Mouse (Mus musculus): ENCODE data around the gene Ttc36. TPM values are rescaled to one million over a fixed set of nuclear protein-coding genes. Genes with fewer than 3 reads are reported as not detected.
A peak's percentile ranks its signal among the peaks of the same experiment; 100 is the strongest.
"Not testable (repeated sequence)": the region's sequence is repeated elsewhere in the genome, so short reads cannot be mapped to it uniquely, and the experiment has no call there.

Ttc36 gene
- polyA plus RNA-seq, 1 experiment from 2014 or later: 0.28 TPM

GRCm38 (mm10) chr9:44799102-44799957 lies 3.5 kb downstream of the Ttc36 start, which contains the start of gene Tmem25:
Tmem25 (minus strand) TSS chr9:44799307.
- Histone ChIP-seq H3K4me3 (ENCODE audit: low read depth, low read length) (peak within 1 kb of the TSS; percentile 55), H3K4me2 (ENCODE audit: low read length) (peak within 1 kb of the TSS; percentile 97), H3K4me1 (ENCODE audit: control insufficient read depth, insufficient read depth, low read length) (peaks cover 8% of the 10 kb centered on the region), H3K27ac (ENCODE audit: low read depth, low read length) (peak within 1 kb of the TSS; percentile 65), H3K9ac (ENCODE audit: low read length) (peak within 1 kb of the TSS; percentile 69), H3K27me3 (replicated peaks; ENCODE audit: control insufficient read depth, insufficient read depth, low read length) (0 out of 2 replicates have a peak, but pooled peaks cover 3% of the 10 kb centered on the region), H3K36me3 (ENCODE audit: control insufficient read depth, insufficient read depth, low read length) (no peaks in the 10 kb centered on the region), H3K9me3 (replicated peaks; ENCODE audit: control insufficient read depth, low read length) (no peaks in the 10 kb centered on the region)
- DNase-seq (ENCODE audit: low spot score): peak; percentile 85
- ATAC-seq: peak; percentile 97
- under 1% methylated on average over 74 of the region's 75 CpGs for WGBS

DNA sequence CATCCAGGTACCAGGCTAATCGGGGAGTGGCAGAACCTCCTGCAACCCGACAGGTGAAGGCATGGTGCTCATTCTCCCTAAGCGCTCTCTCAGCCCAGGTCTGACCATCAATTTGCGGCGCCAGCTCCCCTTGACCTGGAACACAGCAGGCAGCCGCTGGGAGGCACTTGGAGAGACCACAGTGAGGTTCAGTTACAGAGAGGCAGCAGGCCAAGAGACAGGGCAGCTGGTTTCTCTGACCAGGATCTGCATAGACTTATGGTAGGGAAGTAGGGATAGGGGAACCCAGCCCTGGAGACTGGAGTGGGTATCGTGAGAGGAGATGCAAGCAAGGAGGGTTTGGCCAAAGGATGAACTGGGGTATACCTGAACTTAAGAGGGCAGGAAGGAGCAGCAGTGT lies 4.6 kb downstream of the Ttc36 start:
- Histone ChIP-seq H3K27me3 (replicated peaks; ENCODE audit: control insufficient read depth, insufficient read depth, low read length) (0 out of 2 replicates have a peak, but pooled peaks cover 3% of the 10 kb centered on the region), H3K36me3 (ENCODE audit: control insufficient read depth, insufficient read depth, low read length) (no peaks in the 10 kb centered on the region), H3K4me3 (ENCODE audit: low read depth, low read length) (peak overlapping the region; percentile 55), H3K4me2 (ENCODE audit: low read length) (peak overlapping the region; percentile 97), H3K9ac (ENCODE audit: low read length) (peak overlapping the region; percentile 69; the same call in 1 of the 2 replicates), H3K27ac (ENCODE audit: low read depth, low read length) (no peak overlapping the region), H3K4me1 (ENCODE audit: control insufficient read depth, insufficient read depth, low read length) (peaks cover 8% of the 10 kb centered on the region), H3K9me3 (replicated peaks; ENCODE audit: control insufficient read depth, low read length) (no peaks in the 10 kb centered on the region)
- no peak for DNase-seq (ENCODE audit: low spot score)
- ATAC-seq: no peak
- 38% methylated on average over 7 of the region's 7 CpGs for WGBS

- Histone ChIP-seq H3K27me3 (replicated peaks; ENCODE audit: control insufficient read depth, insufficient read depth, low read length) (0 out of 2 replicates have a peak, but pooled peaks cover under 1% of the 10 kb centered on the region), H3K4me2 (ENCODE audit: low read length) (no peak overlapping the region), H3K4me1 (ENCODE audit: control insufficient read depth, insufficient read depth, low read length) (no peaks in the 10 kb centered on the region), H3K27ac (ENCODE audit: low read depth, low read length) (no peak overlapping the region), H3K4me3 (ENCODE audit: low read depth, low read length) (no peak overlapping the region), H3K36me3 (ENCODE audit: control insufficient read depth, insufficient read depth, low read length) (peaks cover 50% of the 10 kb centered on the region), H3K9ac (ENCODE audit: low read length) (no peak overlapping the region), H3K9me3 (replicated peaks; ENCODE audit: control insufficient read depth, low read length) (no peaks in the 10 kb centered on the region)
- 83% methylated on average over 9 of the region's 9 CpGs for WGBS
- ATAC-seq (no peak), DNase-seq (ENCODE audit: low spot score) (no peak)
Measured at GRCm38 (mm10) chr9:44792842-44793241, 10.0 kb downstream of the Ttc36 start.

DNA sequence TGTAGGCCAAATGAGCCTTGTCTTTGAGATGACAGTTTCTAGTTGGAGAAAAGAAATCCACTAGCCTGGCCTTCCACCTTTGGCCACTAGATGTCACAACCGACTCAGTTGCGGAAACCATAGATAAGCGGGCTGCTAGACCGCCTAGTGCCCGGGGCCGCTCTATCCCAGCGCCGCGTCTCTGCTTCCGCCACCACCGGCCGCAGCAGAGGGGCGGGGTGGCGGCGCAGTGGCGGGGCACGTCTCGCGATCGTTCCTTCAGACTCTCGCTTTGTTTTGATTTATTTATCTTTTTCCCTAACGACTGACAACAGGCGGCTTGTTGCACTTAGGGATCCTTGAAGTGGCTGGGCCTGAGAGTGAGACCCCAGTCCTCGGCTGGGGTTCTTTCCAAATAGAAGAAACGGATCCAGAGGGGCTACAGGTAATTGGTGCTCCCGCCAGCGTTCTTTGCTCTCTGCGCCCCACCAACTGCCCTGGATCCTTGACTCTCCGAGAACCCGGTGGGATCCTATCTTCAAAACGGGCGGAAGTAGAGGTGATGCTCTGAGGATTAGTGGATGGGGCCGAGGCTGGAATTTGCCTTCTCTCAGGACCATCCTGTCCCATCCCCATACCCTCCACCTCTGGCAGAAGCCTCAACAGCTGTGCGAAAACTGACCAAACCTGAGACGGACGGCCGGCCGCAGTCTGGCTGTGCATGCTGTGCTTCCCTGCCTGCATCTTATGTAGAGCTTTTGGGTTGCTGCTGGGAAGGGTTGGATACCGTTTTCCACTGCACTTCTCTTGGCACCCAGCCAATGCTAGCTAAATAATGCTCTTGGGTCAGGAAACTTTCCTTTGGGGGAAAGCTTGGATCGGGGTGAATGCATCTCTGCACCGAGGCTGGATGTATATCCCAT lies 29.9 kb downstream of the Ttc36 start:
- Histone ChIP-seq H3K36me3 (ENCODE audit: control insufficient read depth, insufficient read depth, low read length) (peaks cover 14% of the 10 kb centered on the region), H3K4me3 (ENCODE audit: low read depth, low read length) (peak overlapping the region; percentile 88), H3K27ac (ENCODE audit: low read depth, low read length) (peak overlapping the region; percentile 79), H3K9ac (ENCODE audit: low read length) (peak overlapping the region; percentile 88), H3K4me1 (ENCODE audit: control insufficient read depth, insufficient read depth, low read length) (no peaks in the 10 kb centered on the region), H3K27me3 (replicated peaks; ENCODE audit: control insufficient read depth, insufficient read depth, low read length) (no peaks in the 10 kb centered on the region), H3K9me3 (replicated peaks; ENCODE audit: control insufficient read depth, low read length) (no peaks in the 10 kb centered on the region), H3K4me2 (ENCODE audit: low read length) (peak overlapping the region; percentile 85)
- peak; percentile 99 for ATAC-seq
- WGBS: under 1% methylated on average over 41 of the region's 41 CpGs
- peak; percentile 97 for DNase-seq (ENCODE audit: low spot score)

DNA sequence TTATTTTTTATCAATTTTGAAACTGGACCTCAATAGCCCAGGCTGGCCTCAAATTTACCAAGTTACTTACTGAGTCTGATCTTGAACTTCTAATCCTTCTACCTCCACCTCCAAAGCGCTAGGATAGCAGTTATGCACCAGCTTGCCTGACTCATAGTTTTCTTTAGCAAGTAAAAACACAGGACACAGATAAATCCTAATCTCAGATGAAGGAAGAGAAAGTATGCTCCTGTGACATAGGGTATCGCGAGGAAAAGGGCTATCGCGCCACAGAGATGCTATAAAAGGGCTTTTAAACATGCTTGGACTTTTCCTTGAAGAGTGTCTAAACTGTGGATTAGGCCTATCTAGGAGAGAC lies 30.5 kb downstream of the Ttc36 start:
- H3K27ac ChIP-seq (ENCODE audit: low read depth, low read length): no peak overlapping the region
- H3K4me2 ChIP-seq (ENCODE audit: low read length): no peak overlapping the region
- ATAC-seq (no peak), DNase-seq (ENCODE audit: low spot score) (no peak)
- no peaks in the 10 kb centered on the region for H3K9me3 ChIP-seq (replicated peaks; ENCODE audit: control insufficient read depth, low read length)
- peaks cover 12% of the 10 kb centered on the region for H3K36me3 ChIP-seq (ENCODE audit: control insufficient read depth, insufficient read depth, low read length)
- WGBS: 27% methylated on average over 5 of the region's 5 CpGs
- no peak overlapping the region for H3K4me3 ChIP-seq (ENCODE audit: low read depth, low read length)
- H3K27me3 ChIP-seq (replicated peaks; ENCODE audit: control insufficient read depth, insufficient read depth, low read length): no peaks in the 10 kb centered on the region
- H3K9ac ChIP-seq (ENCODE audit: low read length): no peak overlapping the region
- no peaks in the 10 kb centered on the region for H3K4me1 ChIP-seq (ENCODE audit: control insufficient read depth, insufficient read depth, low read length)

DNA sequence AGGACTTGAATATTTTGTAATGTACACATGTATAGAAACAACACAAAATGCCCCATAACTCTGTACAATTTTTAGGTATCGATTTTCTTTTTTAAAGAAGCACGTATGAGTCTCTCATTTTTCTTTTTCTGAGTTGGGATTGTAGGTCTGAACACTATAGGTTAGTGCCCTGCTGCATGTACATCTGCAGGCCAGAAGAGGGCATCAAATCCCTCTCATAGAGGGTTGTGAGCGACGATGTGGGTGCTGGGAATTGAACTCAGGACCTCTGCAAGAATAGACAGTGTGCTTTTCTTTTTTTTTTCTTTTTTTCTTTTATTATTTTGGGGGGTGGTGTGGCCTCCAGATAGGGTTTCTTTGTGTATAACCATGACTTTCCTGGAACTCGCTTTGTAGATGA lies 31.5 kb downstream of the Ttc36 start:
- Histone ChIP-seq H3K9me3 (replicated peaks; ENCODE audit: control insufficient read depth, low read length) (no peaks in the 10 kb centered on the region), H3K27ac (ENCODE audit: low read depth, low read length) (no peak overlapping the region), H3K4me2 (ENCODE audit: low read length) (no peak overlapping the region), H3K4me1 (ENCODE audit: control insufficient read depth, insufficient read depth, low read length) (peaks cover 4% of the 10 kb centered on the region; the same call in 1 of the 2 replicates), H3K9ac (ENCODE audit: low read length) (no peak overlapping the region), H3K36me3 (ENCODE audit: control insufficient read depth, insufficient read depth, low read length) (peaks cover 12% of the 10 kb centered on the region), H3K27me3 (replicated peaks; ENCODE audit: control insufficient read depth, insufficient read depth, low read length) (no peaks in the 10 kb centered on the region), H3K4me3 (ENCODE audit: low read depth, low read length) (no peak overlapping the region)
- DNase-seq (ENCODE audit: low spot score) (no peak), ATAC-seq (no peak)
- WGBS: 91% methylated on average over 5 of the region's 5 CpGs

GRCm38 (mm10) chr9:44768029-44768394 lies 34.9 kb downstream of the Ttc36 start:
- not testable (repeated sequence) for H3K9ac ChIP-seq (ENCODE audit: low read length); H3K27ac ChIP-seq (ENCODE audit: low read depth, low read length); ATAC-seq; H3K9me3 ChIP-seq (replicated peaks; ENCODE audit: control insufficient read depth, low read length); DNase-seq (ENCODE audit: low spot score); H3K36me3 ChIP-seq (ENCODE audit: control insufficient read depth, insufficient read depth, low read length); H3K27me3 ChIP-seq (replicated peaks; ENCODE audit: control insufficient read depth, insufficient read depth, low read length); H3K4me1 ChIP-seq (ENCODE audit: control insufficient read depth, insufficient read depth, low read length)
- Histone ChIP-seq H3K4me2 (ENCODE audit: low read length) (peak overlapping the region; percentile 65; the same call in 1 of the 2 replicates), H3K4me3 (ENCODE audit: low read depth, low read length) (peak overlapping the region; percentile 99)
- WGBS: 45% methylated on average over 7 of the region's 9 CpGs

- Histone ChIP-seq H3K4me1 (ENCODE audit: control insufficient read depth, insufficient read depth, low read length) (peaks cover 9% of the 10 kb centered on the region; the same call in 1 of the 2 replicates), H3K9ac (ENCODE audit: low read length) (peak within 1 kb of the TSS; percentile 87), H3K9me3 (replicated peaks; ENCODE audit: control insufficient read depth, low read length) (no peaks in the 10 kb centered on the region), H3K4me3 (ENCODE audit: low read depth, low read length) (peak within 1 kb of the TSS; percentile 99), H3K27ac (ENCODE audit: low read depth, low read length) (peak within 1 kb of the TSS; percentile 93), H3K36me3 (ENCODE audit: control insufficient read depth, insufficient read depth, low read length) (no peaks in the 10 kb centered on the region), H3K27me3 (replicated peaks; ENCODE audit: control insufficient read depth, insufficient read depth, low read length) (no peaks in the 10 kb centered on the region), H3K4me2 (ENCODE audit: low read length) (peak within 1 kb of the TSS; percentile 65)
- peak; percentile 94 for DNase-seq (ENCODE audit: low spot score)
- peak; percentile 93 for ATAC-seq
- under 1% methylated on average over 71 of the region's 82 CpGs for WGBS
Measured at GRCm38 (mm10) chr9:44767101-44768028, 35.5 kb downstream of the Ttc36 start, which contains the start of the genes Arcn1 and Ift46. Arcn1 (minus strand) TSS chr9:44767845. Ift46 (plus strand) TSS chr9:44767908.
